Mouse (Mus musculus) erythroblast, embryonic 14.5 days (primary cell): ENCODE results near the gene Tnfaip1.

ENCODE experiments used
- GATA1 ChIP-seq: IDR thresholded peaks from 2 replicates; pipeline ENCODE4 v1.6.1; 2012; ENCODE audit warnings: low read length, inconsistent platforms, mixed read lengths
- TAL1 ChIP-seq: IDR thresholded peaks from 3 replicates; pipeline ENCODE4 v1.6.1; 2012; ENCODE audit warnings: low read length, inconsistent platforms, mixed read lengths

GRCm38 (mm10) chr11:78490781-78491241 lies 45.3 kb downstream of the Tnfaip1 start:
- no peak for TF ChIP-seq TAL1
- TF ChIP-seq GATA1 = no peak
